Mouse (Mus musculus): Measurements from ENCODE around the gene Sele. TPM values are rescaled to one million over a fixed set of nuclear protein-coding genes. Genes with fewer than 3 reads are reported as not detected.

The Sele gene
- polyA plus RNA-seq, 1 experiment from 2014 or later: 0.48 TPM

- DNase-seq (ENCODE audit: low spot score): peak; percentile 65
Observed at GRCm38 (mm10) chr1:164071111-164071510, 23.1 kb downstream of the Sele start.

GRCm38 (mm10) chr1:164072001-164072400 lies 24.0 kb downstream of the Sele start:
- peak; percentile 64 for DNase-seq (ENCODE audit: low spot score)

GRCm38 (mm10) chr1:164073091-164073490 lies 25.1 kb downstream of the Sele start:
- DNase-seq (ENCODE audit: low spot score): no peak

GRCm38 (mm10) chr1:164073803-164074202 lies 25.8 kb downstream of the Sele start:
- no peak for DNase-seq (ENCODE audit: low spot score)

- DNase-seq (ENCODE audit: low spot score): no peak
Observed at GRCm38 (mm10) chr1:164074606-164075140, 26.6 kb downstream of the Sele start.

- no peak for DNase-seq (ENCODE audit: low spot score)
Observed at GRCm38 (mm10) chr1:164075416-164075815, 27.4 kb downstream of the Sele start.

GRCm38 (mm10) chr1:164076441-164076840 lies 28.4 kb downstream of the Sele start:
- DNase-seq (ENCODE audit: low spot score): no peak

GRCm38 (mm10) chr1:164077031-164077430 lies 29.0 kb downstream of the Sele start:
- DNase-seq (ENCODE audit: low spot score): peak; percentile 60

GRCm38 (mm10) chr1:164078323-164078741 lies 30.3 kb downstream of the Sele start:
- DNase-seq (ENCODE audit: low spot score): peak; percentile 33

GRCm38 (mm10) chr1:164079091-164079490 lies 31.1 kb downstream of the Sele start:
- no peak for DNase-seq (ENCODE audit: low spot score)

- no peak for DNase-seq (ENCODE audit: low spot score)
Observed at GRCm38 (mm10) chr1:164083046-164083445, 35.0 kb downstream of the Sele start.

GRCm38 (mm10) chr1:164086797-164087196 lies 38.8 kb downstream of the Sele start:
- DNase-seq (ENCODE audit: low spot score): no peak

GRCm38 (mm10) chr1:164087872-164088271 lies 39.8 kb downstream of the Sele start:
- DNase-seq (ENCODE audit: low spot score): no peak

- no peak for DNase-seq (ENCODE audit: low spot score)
Observed at GRCm38 (mm10) chr1:164096780-164097179, 48.7 kb downstream of the Sele start.

GRCm38 (mm10) chr1:164097911-164098310 lies 49.9 kb downstream of the Sele start:
- DNase-seq (ENCODE audit: low spot score): no peak

- DNase-seq (ENCODE audit: low spot score): no peak
Observed at GRCm38 (mm10) chr1:164098372-164098771, 50.3 kb downstream of the Sele start.

Other genes starting within 250 kb of the Sele start
- gene Scyl3, start 119.1 kb upstream of the Sele start, polyA plus RNA-seq (2015; fragmentation: Nextera tagmentation; extraction: Ambion mirVana): 21.5 and 24.9 TPM in 2 replicates
- 14.8 and 17.2 TPM in 2 replicates for gene BC055324, start 53.4 kb upstream of the Sele start, polyA plus RNA-seq (2015; fragmentation: Nextera tagmentation; extraction: Ambion mirVana)
- 16.0 and 17.3 TPM in 2 replicates for gene Mettl18, start 53.3 kb upstream of the Sele start, polyA plus RNA-seq (2015; fragmentation: Nextera tagmentation; extraction: Ambion mirVana)
- gene Sell, start 13.7 kb downstream of the Sele start, polyA plus RNA-seq (2015; fragmentation: Nextera tagmentation; extraction: Ambion mirVana): 103 and 124 TPM in 2 replicates
- 0.96 and 1.1 TPM in 2 replicates for gene Selp, start 67.0 kb downstream of the Sele start, polyA plus RNA-seq (2015; fragmentation: Nextera tagmentation; extraction: Ambion mirVana)
- 0.07 and 0.09 TPM in 2 replicates for gene F5, start 103.6 kb downstream of the Sele start, polyA plus RNA-seq (2015; fragmentation: Nextera tagmentation; extraction: Ambion mirVana)
- gene Slc19a2, start 200.8 kb downstream of the Sele start, polyA plus RNA-seq (2015; fragmentation: Nextera tagmentation; extraction: Ambion mirVana): 3.5 and 4.1 TPM in 2 replicates
- 11.4 and 11.5 TPM in 2 replicates for gene Ccdc181, start 227.4 kb downstream of the Sele start, polyA plus RNA-seq (2015; fragmentation: Nextera tagmentation; extraction: Ambion mirVana)

Data from thymus, postnatal 0 days (tissue).